Mouse (Mus musculus) kidney, adult 2 months (tissue): ENCODE results near the gene Mcur1. TPM values are rescaled to one million over a fixed set of nuclear protein-coding genes. Genes with fewer than 3 reads are reported as not detected.

Experiments used
- DNase-seq: peaks from one replicate; pipeline ENCODE4 v3.0.0; 2021
- H3K27ac ChIP-seq: fragments of 200-500 bp; 2 replicates; pipeline ENCODE4 v1.5.1; 2012; ENCODE audit warnings: low read depth, low read length, control low read depth, inconsistent platforms; ENCODE audit not compliant: insufficient read depth
- H3K27me3 ChIP-seq: fragments of 200-500 bp; replicated peaks from 2 replicates; pipeline ENCODE4 v1.6.1; 2012; ENCODE audit warnings: mild to moderate bottlenecking, moderate library complexity, low read length, inconsistent platforms; ENCODE audit not compliant: control insufficient read depth, insufficient read depth
- H3K36me3 ChIP-seq: fragments of 200-500 bp; 2 replicates; pipeline ENCODE4 v1.6.1; 2012; ENCODE audit warnings: mild to moderate bottlenecking, moderate library complexity, low read length, inconsistent platforms; ENCODE audit not compliant: control insufficient read depth, insufficient read depth
- H3K4me1 ChIP-seq: fragments of 200-500 bp; 2 replicates; pipeline ENCODE4 v1.6.1; 2011; ENCODE audit warnings: low read length; ENCODE audit not compliant: control insufficient read depth, insufficient read depth
- H3K4me3 ChIP-seq: fragments of 200-500 bp; 2 replicates; pipeline ENCODE4 v1.5.1; 2011; ENCODE audit warnings: mild to moderate bottlenecking, low read depth, low read length, control low read depth; ENCODE audit not compliant: insufficient read depth
- CTCF ChIP-seq: fragments of 200-500 bp; conservative IDR thresholded peaks from 2 replicates; pipeline ENCODE4 v1.5.1; 2011; ENCODE audit warnings: low read depth, mild to moderate bottlenecking, control low read depth, low read length, moderate library complexity, mixed read lengths; ENCODE audit not compliant: insufficient read depth, insufficient read length
- POLR2A ChIP-seq: fragments of 200-500 bp; IDR thresholded peaks from one replicate; pipeline ENCODE4 v1.6.1; 2011; ENCODE audit warnings: low read depth, low read length, control low read depth
- WGBS: fragments of 180-500 bp; shearing (Covaris S2); methylation state at CpG from one replicate; pipeline ENCODE4 v1.1.7; 2018; 5-methylcytosine and 5-hydroxymethylcytosine counted together
- polyA plus RNA-seq: library from polyadenylated mRNA; depleted of rRNA; stranded (reverse); fragments of >200 nt; gene quantifications from 2 replicates; pipeline ENCODE4 v1.2.3, GENCODE M21; 2012

Gene Mcur1
- polyA plus RNA-seq, 1 experiment: 87.2 TPM

DNA sequence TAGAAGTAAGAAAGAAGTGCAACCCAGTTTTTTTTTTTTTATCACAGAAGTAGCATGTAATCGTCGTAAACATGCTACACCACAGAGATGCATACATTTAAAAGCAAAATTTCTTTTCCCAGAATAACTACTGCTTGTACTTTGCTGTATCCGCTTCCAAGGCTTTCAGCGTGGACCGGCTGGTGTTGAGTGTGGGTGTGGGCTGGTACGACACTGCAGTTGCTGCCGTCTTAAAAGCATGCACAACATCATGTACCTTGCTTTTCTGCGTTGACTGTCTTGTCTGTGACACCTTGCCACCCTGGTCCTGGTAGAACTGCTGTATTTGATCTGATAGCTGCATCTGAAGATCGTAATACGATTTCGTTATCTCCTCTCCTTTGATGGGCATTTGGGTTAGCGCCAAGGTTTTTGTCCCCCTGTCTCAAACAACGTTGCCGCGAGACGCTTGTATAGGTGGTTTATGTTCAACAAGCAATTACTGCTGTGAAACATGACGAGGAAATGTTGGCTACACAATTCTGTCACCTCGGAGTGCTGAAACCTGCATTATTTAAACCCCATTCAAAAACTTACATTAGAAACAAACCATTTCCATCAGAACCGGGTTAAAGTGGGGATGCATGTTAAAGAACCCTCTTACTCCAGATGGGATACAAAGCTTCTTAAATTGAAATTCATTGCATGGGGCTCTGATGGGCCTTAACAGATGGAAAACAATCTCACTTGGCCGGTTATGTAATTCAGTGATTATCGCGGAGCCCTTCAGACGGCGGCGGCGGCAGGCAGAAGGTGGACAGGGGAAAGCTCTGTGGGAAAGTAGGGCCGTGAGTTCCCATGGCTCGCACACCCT, 32.1 kb upstream of the Mcur1 start:
- no peaks in the 10 kb centered on the region for H3K36me3 ChIP-seq
- WGBS: 77% methylated on average over 28 of the region's 28 CpGs
- TF ChIP-seq POLR2A (no peak), CTCF (no peak)
- no peaks in the 10 kb centered on the region for H3K27me3 ChIP-seq
- H3K4me1 ChIP-seq: no peaks in the 10 kb centered on the region
- no peak for DNase-seq
- no peak overlapping the region for H3K27ac ChIP-seq
- peak overlapping the region; percentile 33; the same call in 1 of the 2 replicates for H3K4me3 ChIP-seq

DNA sequence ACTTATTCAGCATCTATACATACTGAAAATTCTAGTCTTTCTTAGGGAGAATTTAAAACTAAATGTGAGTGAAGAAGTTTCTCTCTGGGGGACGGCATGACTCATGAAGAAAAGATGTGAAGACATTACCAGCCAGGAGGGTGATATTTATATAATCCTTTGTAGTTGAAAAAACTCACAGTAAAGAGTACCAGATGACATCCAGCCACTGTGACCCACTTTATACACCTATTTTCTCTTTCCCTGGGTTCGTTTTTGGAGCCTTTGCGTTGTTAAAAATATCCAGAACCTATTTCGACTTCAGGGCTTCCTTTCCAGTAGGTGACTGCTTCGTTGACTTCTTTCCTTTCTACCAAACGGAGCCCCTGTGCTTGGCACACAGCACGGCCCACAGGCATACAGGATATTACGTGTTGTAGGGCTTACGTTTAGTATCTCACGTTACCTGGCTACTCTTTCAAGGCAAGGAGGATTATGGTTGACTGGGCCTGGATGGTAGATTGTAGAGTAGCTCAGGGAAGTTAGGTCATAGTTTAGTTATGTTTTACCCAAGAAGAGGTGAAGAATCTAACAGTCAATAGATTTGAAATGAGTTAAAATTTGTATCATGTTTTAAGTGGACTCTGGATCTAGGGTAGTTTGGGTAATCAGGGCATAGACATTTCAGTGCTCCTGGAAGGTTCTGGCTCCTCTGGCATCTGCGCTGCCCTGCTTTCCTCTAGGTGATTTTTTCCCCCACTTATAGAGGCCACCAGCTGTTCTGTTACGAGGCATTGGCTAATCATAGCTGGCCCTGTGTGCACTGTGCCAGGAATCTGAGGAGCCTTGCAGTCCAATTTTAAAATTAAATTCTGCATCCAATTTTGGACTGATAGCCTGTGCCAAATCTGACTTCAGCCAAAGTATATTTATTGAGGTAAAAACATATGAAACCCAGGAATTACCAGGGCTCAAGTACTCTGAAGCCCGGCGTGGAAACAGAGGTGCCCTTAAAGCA, 28.2 kb upstream of the Mcur1 start:
- WGBS: 73% methylated on average over 14 of the region's 14 CpGs
- H3K27me3 ChIP-seq: no peaks in the 10 kb centered on the region
- H3K27ac ChIP-seq: no peak overlapping the region
- H3K36me3 ChIP-seq: no peaks in the 10 kb centered on the region
- DNase-seq: no peak
- no peak overlapping the region for H3K4me3 ChIP-seq
- no peak for TF ChIP-seq POLR2A
- TF ChIP-seq CTCF: no peak
- H3K4me1 ChIP-seq: no peaks in the 10 kb centered on the region

DNA sequence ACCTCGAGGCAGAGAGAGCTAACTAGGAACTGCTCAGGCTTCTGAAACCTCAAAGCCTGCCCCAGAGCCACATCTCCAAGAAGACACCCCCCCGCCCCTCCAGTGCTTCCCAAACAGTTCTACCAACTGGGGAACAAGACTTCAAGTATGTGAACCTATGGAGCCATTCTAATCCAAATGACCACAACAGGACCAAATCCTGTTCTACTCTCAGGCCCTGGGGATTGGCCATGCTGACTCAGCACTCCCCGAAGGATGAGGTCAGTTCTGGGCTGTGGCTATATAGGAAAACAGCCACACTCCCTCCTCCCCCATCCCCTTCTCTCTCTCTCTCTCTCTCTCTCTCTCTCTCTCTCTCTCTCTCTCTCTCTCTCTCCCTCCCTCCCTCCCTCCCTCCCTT, 27.0 kb upstream of the Mcur1 start:
- 92% methylated on average over 3 of the region's 3 CpGs for WGBS
- DNase-seq: no peak
- H3K27me3 ChIP-seq: no peaks in the 10 kb centered on the region
- no peak overlapping the region for H3K27ac ChIP-seq
- TF ChIP-seq CTCF: no peak
- no peak for TF ChIP-seq POLR2A
- H3K4me1 ChIP-seq: no peaks in the 10 kb centered on the region
- H3K4me3 ChIP-seq: no peak overlapping the region
- H3K36me3 ChIP-seq: no peaks in the 10 kb centered on the region

DNA sequence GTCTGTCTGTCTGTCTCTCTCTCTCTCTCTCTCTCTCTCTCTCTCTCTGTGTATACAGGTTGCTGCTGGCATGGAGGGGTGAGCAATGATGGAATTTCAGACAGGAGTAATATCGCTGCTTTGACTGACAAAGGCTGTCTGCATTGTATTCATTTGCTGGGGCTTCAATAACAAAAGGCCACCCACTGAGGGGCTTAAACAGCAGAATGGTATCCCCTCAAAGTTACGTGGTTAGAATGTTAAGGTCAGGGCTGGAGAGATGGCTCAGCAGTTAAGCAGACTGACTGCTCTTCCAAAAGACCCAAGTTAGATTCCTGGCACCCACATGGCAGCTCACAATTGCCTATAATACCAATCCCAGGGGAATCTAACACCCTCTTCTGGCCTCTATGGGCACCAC, 25.3 kb upstream of the Mcur1 start:
- no peak for DNase-seq
- Histone ChIP-seq H3K4me1 (no peaks in the 10 kb centered on the region), H3K4me3 (no peak overlapping the region), H3K36me3 (no peaks in the 10 kb centered on the region), H3K27me3 (no peaks in the 10 kb centered on the region), H3K27ac (no peak overlapping the region)
- 80% methylated on average over 2 of the region's 2 CpGs for WGBS
- TF ChIP-seq CTCF (no peak), POLR2A (no peak)

DNA sequence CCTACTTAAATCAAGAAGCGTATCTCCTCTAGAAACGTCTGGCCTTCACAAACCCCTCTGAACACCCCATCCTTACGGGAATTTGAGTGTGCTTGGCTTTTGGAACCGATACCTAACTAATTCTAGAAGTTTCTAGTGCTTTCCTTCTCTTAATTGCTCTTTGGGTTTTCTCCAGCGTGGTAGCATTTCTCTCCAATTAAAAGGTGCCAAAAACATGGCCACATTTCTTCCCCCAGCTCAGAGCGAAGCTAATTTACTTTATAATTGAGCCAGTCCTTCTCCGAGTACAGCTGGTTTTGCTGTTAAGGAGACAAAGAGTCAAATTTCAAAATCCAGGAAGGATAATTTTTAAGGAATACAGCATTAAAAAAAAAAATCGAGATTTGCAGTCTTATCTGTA, 23.5 kb upstream of the Mcur1 start:
- Histone ChIP-seq H3K4me3 (no peak overlapping the region), H3K4me1 (no peaks in the 10 kb centered on the region), H3K36me3 (no peaks in the 10 kb centered on the region), H3K27ac (no peak overlapping the region), H3K27me3 (no peaks in the 10 kb centered on the region)
- no peak for TF ChIP-seq CTCF
- TF ChIP-seq POLR2A: no peak
- 55% methylated on average over 8 of the region's 8 CpGs for WGBS
- DNase-seq: no peak

DNA sequence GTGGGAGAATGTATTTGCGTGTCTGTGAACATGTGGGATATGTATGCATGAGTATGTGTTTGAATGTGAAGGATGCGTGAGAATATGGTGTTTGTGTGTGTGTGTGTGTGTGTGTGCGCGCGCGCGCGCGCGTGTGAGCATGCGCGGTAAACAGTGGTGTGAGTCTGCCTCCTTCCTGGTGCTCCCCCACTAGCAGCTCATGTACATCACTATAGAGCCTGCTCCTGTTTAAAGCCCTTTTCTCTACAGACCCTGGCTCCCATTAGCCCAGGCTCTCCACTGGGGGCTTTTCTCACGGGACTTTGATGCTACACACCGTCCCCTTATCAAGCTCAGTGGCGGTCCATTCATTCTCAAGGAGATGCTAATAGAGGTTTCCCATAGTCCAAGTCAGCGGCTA, 23.0 kb upstream of the Mcur1 start:
- 54% methylated on average over 16 of the region's 16 CpGs for WGBS
- Histone ChIP-seq H3K36me3 (no peaks in the 10 kb centered on the region), H3K27me3 (no peaks in the 10 kb centered on the region), H3K4me3 (no peak overlapping the region), H3K4me1 (no peaks in the 10 kb centered on the region), H3K27ac (no peak overlapping the region)
- no peak for DNase-seq
- TF ChIP-seq CTCF (no peak), POLR2A (no peak)

DNA sequence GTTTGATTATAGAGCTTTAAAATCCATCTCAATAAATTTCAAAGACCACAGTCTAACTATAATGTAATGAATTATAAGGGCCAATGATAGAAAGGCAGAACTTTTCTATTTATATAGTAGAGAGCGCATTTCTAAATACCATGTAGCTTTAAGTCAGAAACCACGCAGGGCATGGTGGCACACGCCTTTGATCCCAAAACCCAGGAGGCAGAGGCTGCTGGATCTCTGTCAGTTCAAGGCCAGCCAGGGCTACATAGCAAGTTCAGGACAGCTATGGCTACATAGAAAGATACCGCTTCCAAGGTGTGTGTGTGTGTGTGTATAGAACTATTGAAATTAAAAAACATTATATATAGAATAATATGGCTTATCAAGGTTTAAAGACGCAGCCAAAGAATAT, 20.7 kb upstream of the Mcur1 start:
- TF ChIP-seq POLR2A: no peak
- TF ChIP-seq CTCF: no peak
- 97% methylated on average over 5 of the region's 5 CpGs for WGBS
- H3K4me3 ChIP-seq: no peak overlapping the region
- no peaks in the 10 kb centered on the region for H3K36me3 ChIP-seq
- no peaks in the 10 kb centered on the region for H3K27me3 ChIP-seq
- DNase-seq: no peak
- no peaks in the 10 kb centered on the region for H3K4me1 ChIP-seq
- no peak overlapping the region for H3K27ac ChIP-seq
